8 mouse cellular contexts compared by ENCODE assay signal in genomic region chr17:25433223-25433616, GRCm38 (mm10). TPM values are rescaled to one million over a fixed set of nuclear protein-coding genes. Genes with fewer than 3 reads are reported as not detected.
DNase-seq lines count a peak whose midpoint lies in the region; ATAC-seq and TF ChIP-seq lines count a peak whose summit lies in the region.

No protein-coding gene starts in this region.

- H3K36me3 ChIP-seq in testis, adult 2 months (ENCODE audit: control insufficient read depth, insufficient read depth, low read length), result no peaks in the 10 kb centered on the region
- no peaks in the 10 kb centered on the region for H3K36me3 ChIP-seq in limb, embryonic 15.5 days
- no peaks in the 10 kb centered on the region for H3K36me3 ChIP-seq in stomach, postnatal 0 days (ENCODE audit: control insufficient read depth, insufficient read depth, low read length)

- no peak for TF ChIP-seq POLR2A in testis, adult 2 months (IDR thresholded peaks at IDR 0.05; ENCODE audit: control insufficient read depth, low read depth, low read length)

- ATAC-seq in limb, embryonic 15.5 days (ENCODE audit: insufficient number of reproducible peaks, low FRiP score, low TSS enrichment, low read depth), result peak; percentile 11; the same call in 1 of the 2 replicates
- peak; percentile 21 for ATAC-seq in stomach, postnatal 0 days (ENCODE audit: low FRiP score, low TSS enrichment)

- peak overlapping the region; percentile 89 for H3K4me2 ChIP-seq in limb, embryonic 15.5 days
- H3K4me2 ChIP-seq in stomach, postnatal 0 days (replicated peaks; ENCODE audit: low read depth), result peak overlapping the region; percentile 88

- peak overlapping the region; percentile 77 for H3K4me3 ChIP-seq in gastrocnemius, adult 2 months
- H3K4me3 ChIP-seq in testis, adult 2 months (ENCODE audit: control insufficient read depth, low read depth, low read length), result peak overlapping the region; percentile 89
- H3K4me3 ChIP-seq in limb, embryonic 15.5 days, result peak overlapping the region; percentile 76
- peak overlapping the region; percentile 64 for H3K4me3 ChIP-seq in stomach, postnatal 0 days (ENCODE audit: low read depth, low read length)

- intact Hi-C loops in gastrocnemius, adult 2 months (cut with DNase I), result no loop called here
- intact Hi-C loops in gastrocnemius, postnatal 36 days (cut with DNase I), result no loop called here

- under 1% methylated on average over 36 of the region's 40 CpGs for whole genome bisulfite sequencing in limb, embryonic 15.5 days
- WGBS in stomach, postnatal 0 days, result under 1% methylated on average over 26 of the region's 40 CpGs

- no peaks in the 10 kb centered on the region for H3K27me3 ChIP-seq in testis, adult 2 months (ENCODE audit: control insufficient read depth, insufficient read depth, low read length)
- H3K27me3 ChIP-seq in limb, embryonic 15.5 days, result peaks cover 10% of the 10 kb centered on the region; the same call in 1 of the 2 replicates
- no peaks in the 10 kb centered on the region; the same call in 1 of the 2 replicates for H3K27me3 ChIP-seq in stomach, postnatal 0 days (ENCODE audit: control insufficient read depth, insufficient read depth, low read length)

- no peaks in the 10 kb centered on the region for H3K9me3 ChIP-seq in limb, embryonic 15.5 days
- no peaks in the 10 kb centered on the region for H3K9me3 ChIP-seq in stomach, postnatal 0 days (ENCODE audit: control insufficient read depth, low read length)

- peak overlapping the region; percentile 10 for H3K27ac ChIP-seq in gastrocnemius, adult 2 months
- no peak overlapping the region for H3K27ac ChIP-seq in testis, adult 2 months (ENCODE audit: control insufficient read depth, insufficient read depth, low read depth, low read length)
- H3K27ac ChIP-seq in limb, embryonic 15.5 days, result peak overlapping the region; percentile 88
- H3K27ac ChIP-seq in stomach, postnatal 0 days (replicated peaks), result peak overlapping the region; percentile 56; the same call in 1 of the 2 replicates

- no peak for TF ChIP-seq CTCF in gastrocnemius, adult 2 months (IDR thresholded peaks at IDR 0.05)
- TF ChIP-seq CTCF in testis, adult 2 months (IDR thresholded peaks at IDR 0.05; ENCODE audit: control insufficient read depth, insufficient read depth, insufficient replicate concordance, low read depth, low read length), result no peak
- TF ChIP-seq CTCF in stomach, postnatal 0 days (IDR thresholded peaks at IDR 0.05; ENCODE audit: low read depth), result no peak

- no peak for DNase-seq in gastrocnemius, adult 2 months
- DNase-seq in gastrocnemius, adult 8-10 months (ENCODE audit: low spot score in 2 of 2), result no peak
- no peak for DNase-seq in testis, postnatal 14 days (ENCODE audit: low spot score)
- no peak for DNase-seq in stomach, postnatal 0 days (ENCODE audit: low spot score)
- DNase-seq in thymus, postnatal 14 days, result no peak
- DNase-seq in gastrocnemius, postnatal 36 days, result no peak

- peak overlapping the region; percentile 75 for H3K9ac ChIP-seq in limb, embryonic 15.5 days
- peak overlapping the region; percentile 68 for H3K9ac ChIP-seq in stomach, postnatal 0 days (ENCODE audit: low read length)

- TF ChIP-seq EP300 in stomach, postnatal 0 days (optimal IDR thresholded peaks at IDR 0.05), result no peak

- H3K4me1 ChIP-seq in testis, adult 2 months (ENCODE audit: control insufficient read depth, insufficient read depth, low read length), result peaks cover 19% of the 10 kb centered on the region
- peaks cover 65% of the 10 kb centered on the region for H3K4me1 ChIP-seq in limb, embryonic 15.5 days
- H3K4me1 ChIP-seq in stomach, postnatal 0 days (replicated peaks; ENCODE audit: control insufficient read depth, insufficient read depth), result peaks cover 5% of the 10 kb centered on the region

RNA-seq across cellular contexts. Expression of gene Cacna1h, which starts 0.4 kb away (rescaled TPM):
- 1 to 10 TPM in 1 of 2 experiments, under 1 TPM in 1; 0.94 to 1.7 TPM for total RNA-seq in gastrocnemius, adult 2 months (2021)
- total RNA-seq in gastrocnemius, adult 8-10 months (2022), result 1 to 10 TPM in 3 of 4 experiments, under 1 TPM in 1; 0.68 to 1.7 (median 1.6) TPM
- polyA plus RNA-seq in testis, adult 2 months (2012; rRNA removed), result 78.4 and 84.0 TPM in 2 replicates
- 3.8 and 4.8 TPM in 2 replicates for polyA plus RNA-seq in limb, embryonic 15.5 days (2015; fragmentation: Nextera tagmentation; extraction: Ambion mirVana)
- polyA plus RNA-seq in stomach, postnatal 0 days (2015; fragmentation: Nextera tagmentation; extraction: Ambion mirVana), result 1.5 and 1.7 TPM in 2 replicates
- 1 to 10 TPM in 1 of 2 experiments, under 1 TPM in 1; 0.94 to 1.2 TPM for total RNA-seq in gastrocnemius, postnatal 36 days (2021)

RNA-seq across cellular contexts. Expression of gene Tekt4, which starts 21.2 kb away (rescaled TPM):
- not detected for total RNA-seq in gastrocnemius, adult 2 months (2021)
- total RNA-seq in gastrocnemius, adult 8-10 months (2022), result not detected
- polyA plus RNA-seq in testis, adult 2 months (2012; rRNA removed), result 341 and 400 TPM in 2 replicates
- not detected in 2 replicates for polyA plus RNA-seq in limb, embryonic 15.5 days (2015; fragmentation: Nextera tagmentation; extraction: Ambion mirVana)
- 0.06 TPM in 1 of 2 replicates, not detected in the other for polyA plus RNA-seq in stomach, postnatal 0 days (2015; fragmentation: Nextera tagmentation; extraction: Ambion mirVana)
- not detected for total RNA-seq in gastrocnemius, postnatal 36 days (2021)
